Mouse (Mus musculus): Measurements from ENCODE around the gene Flna. TPM values are rescaled to one million over a fixed set of nuclear protein-coding genes. Genes with fewer than 3 reads are reported as not detected.

Flna gene
- 1,000 to 10,000 TPM; 1,644 to 1,676 TPM for total RNA-seq (2023)

DNA sequence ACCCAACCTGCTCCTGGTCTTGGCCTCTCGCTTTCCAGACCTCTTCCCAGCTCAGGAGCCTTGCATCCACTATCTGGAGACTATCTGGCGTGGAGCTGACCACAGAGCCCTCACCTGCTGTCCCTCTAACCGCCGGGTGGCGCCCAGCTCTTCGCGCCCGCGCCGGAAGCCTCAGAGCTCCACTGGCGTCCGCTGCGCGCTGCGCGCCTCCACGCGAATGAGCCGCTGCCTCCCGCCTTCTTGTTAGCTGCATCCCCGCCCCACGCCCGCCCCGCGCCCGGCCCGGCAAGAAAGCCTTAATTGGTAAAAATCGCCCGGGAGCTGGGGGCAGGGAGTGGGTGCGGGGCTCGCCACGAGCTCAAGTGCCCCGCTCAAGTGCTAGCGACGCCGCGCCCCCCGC is at the start of gene Flna:
Flna (minus strand) TSS at position 206 of the 400 bp plus-strand sequence.

DNA sequence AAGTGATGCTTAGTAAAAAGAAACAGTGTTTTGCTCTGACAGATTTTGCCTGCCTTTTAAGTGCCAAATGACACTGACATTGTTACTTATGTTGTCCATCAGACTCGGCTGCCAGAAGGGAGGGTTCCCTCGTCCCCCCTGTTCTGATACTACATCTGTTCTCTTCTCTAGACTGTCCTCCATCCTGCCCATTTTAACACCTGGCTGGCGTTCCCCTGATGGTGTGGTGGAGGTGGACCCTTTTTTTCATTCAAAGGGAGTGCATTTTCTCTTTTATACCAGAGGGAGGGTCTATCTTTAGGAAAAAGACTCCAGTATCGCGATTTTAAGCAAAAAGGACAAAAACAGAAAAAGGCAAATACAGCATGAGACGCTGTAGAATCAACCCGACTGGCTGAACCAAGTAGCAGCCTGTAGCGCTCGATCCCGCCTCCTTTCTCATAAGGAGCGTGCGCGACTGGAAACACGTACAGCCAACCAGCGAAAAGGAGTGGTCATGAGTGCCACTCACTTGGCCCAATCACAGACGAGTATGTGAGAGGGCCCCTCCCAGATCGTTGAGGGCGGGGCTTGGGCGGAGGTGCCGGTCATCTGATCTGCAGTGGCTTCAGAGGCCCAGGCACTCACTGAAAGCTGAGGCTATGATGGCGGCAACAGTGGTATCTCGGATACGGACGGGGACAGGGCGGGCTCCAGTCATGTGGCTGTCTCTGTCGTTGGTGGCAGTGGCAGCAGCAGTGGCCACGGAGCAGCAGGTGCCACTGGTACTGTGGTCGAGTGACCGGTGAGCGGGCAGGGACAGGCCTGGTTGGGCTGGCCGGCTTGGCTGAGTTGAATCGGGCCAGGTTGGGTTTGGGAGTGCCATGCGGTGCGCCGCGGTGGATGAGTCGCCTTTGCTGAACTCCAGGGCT is 47.2 kb upstream of the Flna start, which contains the start of gene Atp6ap1:
Atp6ap1 (plus strand) TSS at position 560 of the 911 bp plus-strand sequence.

DNA sequence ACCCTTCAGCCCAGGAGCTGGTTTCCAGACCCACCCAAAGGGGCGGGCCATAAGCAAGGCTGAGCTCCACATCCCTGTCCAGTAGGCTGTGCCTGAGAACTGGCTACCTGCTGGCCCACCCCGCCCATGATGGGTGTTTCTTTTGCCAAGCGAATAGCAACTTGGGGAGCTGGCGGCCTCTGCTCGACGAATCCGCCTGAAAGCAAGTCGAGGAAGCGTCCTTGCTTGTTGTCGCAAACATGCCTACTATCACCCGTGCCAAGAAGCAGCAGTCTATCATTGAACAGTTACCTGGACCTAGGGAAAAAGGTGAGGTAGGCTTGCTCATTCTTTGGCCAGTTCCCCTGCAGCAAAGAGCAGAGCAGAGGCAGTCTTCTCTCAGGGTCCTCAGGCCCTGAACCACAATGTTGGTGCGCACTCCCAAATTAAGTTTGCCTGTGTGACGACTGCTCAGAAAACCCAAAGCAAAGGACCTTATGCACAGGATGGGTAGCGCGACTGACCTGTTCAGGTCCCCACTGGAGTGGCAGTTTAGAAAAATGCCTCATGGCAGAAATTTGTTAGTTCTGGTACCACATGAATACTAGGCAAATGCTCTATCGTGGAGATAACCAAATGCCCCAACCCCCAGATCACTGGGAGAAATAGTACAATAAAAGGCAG is 32.2 kb upstream of the Flna start, which contains the start of the genes Taz and Dnase1l1:
Taz (plus strand) TSS at position 181 of the 663 bp plus-strand sequence.
Dnase1l1 (minus strand) TSS at position 606 of the 663 bp plus-strand sequence.

DNA sequence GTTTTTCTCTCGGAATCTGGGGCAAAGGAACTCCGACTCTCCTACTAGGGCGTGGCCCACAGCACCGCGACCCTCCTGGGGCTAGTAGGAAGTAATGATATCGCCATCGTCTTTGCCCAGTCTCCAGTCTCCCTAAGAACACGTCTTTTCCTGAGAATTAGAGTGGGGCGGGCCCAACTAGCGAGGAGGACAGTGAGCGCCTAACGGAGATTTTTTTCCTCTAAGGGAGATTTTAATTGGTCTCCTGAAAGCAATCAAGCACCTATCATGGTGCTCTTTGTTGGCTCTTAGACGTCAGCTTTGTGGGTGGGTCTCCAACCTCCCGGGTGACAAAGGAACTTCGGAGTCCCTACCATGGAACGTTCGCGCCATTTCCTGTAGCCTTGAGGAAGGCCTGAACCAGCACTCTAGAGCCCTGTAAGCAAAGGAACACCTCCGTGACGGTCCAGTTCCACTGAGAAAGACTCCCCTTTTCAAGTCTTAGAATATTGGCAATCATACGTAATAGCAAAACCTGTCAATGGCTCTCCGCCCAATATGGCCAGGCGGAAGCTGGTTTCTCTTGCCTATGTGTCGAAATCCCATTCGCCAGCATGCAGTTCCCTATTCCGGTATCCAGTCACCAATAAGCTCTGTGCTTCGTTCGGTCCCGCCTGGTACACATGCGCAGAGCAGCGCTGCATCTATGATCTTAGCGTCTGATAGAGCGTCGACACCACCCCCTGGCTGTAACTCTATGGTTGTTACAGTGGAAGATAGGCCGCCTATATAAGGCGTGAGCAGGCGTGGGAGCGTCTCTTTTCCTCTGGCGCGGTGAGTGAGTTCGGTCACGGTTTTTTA is 20.7 kb upstream of the Flna start, which contains the start of gene Rpl10:
Rpl10 (plus strand) TSS at position 751 of the 840 bp plus-strand sequence.

DNA sequence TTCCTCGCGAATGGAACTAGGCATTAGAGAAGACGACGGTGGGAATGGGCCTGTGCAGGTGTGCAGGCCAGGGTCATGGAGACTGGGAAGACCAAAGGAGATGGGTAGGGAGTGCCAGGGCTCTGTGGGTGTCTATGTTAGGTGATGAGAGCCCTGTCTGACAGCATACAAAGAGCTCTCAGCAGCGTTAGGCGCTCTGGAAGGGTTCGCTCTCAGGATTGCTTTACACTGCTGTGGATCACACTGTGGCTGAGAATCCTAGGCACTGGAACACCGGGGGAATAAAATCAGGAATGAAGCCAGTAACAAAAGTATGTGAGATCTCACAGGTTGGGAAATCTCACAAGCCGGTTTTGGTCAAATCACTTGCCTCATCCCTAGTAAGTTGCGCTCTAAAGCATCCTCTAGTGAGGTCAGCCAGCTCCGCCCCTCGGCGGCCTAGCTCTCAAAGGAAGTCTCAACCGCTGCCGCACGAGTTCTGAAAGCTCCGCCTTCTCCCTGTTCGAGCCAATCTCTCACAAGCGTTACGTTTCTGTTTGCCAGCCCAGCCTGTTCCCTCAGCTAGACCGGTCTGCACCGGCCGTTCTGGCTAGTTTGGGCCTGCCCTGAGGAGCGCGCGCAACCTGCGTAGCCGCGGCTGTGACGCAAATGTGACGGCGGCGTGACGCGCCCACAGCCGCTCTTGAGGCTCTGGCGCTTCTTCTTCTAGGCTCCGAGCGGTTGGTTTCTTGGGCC is 4.7 kb upstream of the Flna start, which contains the start of gene Emd:
Emd (plus strand) TSS at position 535 of the 735 bp plus-strand sequence.

DNA sequence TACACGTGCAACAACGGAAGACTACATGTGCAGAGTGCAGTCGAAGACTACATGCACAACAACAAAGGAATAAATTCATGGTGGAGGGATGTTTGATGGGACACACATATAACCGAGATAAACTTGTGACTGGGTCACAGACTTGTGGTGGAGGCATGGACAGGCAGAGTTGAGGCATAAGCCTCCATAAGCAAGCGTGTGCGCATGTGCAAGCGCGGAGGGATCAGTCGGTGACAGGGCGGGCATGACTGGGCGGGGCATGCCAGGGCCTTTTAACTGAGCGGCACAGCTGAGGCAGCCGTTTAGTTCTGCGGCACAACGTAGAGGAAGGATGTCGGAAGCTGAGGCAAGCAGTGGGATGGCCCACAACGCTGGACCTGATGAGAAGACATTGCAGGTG is 72.7 kb downstream of the Flna start, which contains the start of gene Tktl1:
Tktl1 (plus strand) TSS at position 301 of the 400 bp plus-strand sequence.

Other genes starting within 250 kb of the Flna start
- gene Irak1, start 225.9 kb downstream of the Flna start, total RNA-seq (2023), result 10 to 100 TPM; 63.0 to 75.4 TPM
- gene Opn1mw, start 122.4 kb downstream of the Flna start, total RNA-seq (2023), result not detected
- gene Mecp2, start 114.5 kb downstream of the Flna start, total RNA-seq (2023), result 10 to 100 TPM; 24.4 to 25.0 TPM
- not detected for gene Tex28, start 82.0 kb downstream of the Flna start, total RNA-seq (2023)
- gene Tktl1, start 72.6 kb downstream of the Flna start, total RNA-seq (2023), result not detected
- gene Emd, start 4.9 kb upstream of the Flna start, total RNA-seq (2023), result 10 to 100 TPM; 53.8 to 54.0 TPM
- 100 to 1,000 TPM; 337 to 345 TPM for gene Rpl10, start 21.0 kb upstream of the Flna start, total RNA-seq (2023)
- 10 to 100 TPM; 43.2 to 51.7 TPM for gene Taz, start 32.1 kb upstream of the Flna start, total RNA-seq (2023)
- gene Dnase1l1, start 32.5 kb upstream of the Flna start, total RNA-seq (2023), result 10 to 100 TPM; 27.9 to 33.7 TPM
- gene Atp6ap1, start 47.3 kb upstream of the Flna start, total RNA-seq (2023), result 100 to 1,000 TPM; 179 to 189 TPM
- gene Gdi1, start 55.2 kb upstream of the Flna start, total RNA-seq (2023), result 100 to 1,000 TPM; 194 to 246 TPM
- gene Fam50a, start 63.2 kb upstream of the Flna start, total RNA-seq (2023), result 10 to 100 TPM; 40.4 to 45.3 TPM
- under 1 TPM; 0.38 to 0.90 TPM for gene Plxna3, start 79.2 kb upstream of the Flna start, total RNA-seq (2023)
- gene Lage3, start 103.8 kb upstream of the Flna start, total RNA-seq (2023), result 10 to 100 TPM; 20.4 to 28.5 TPM
- 10 to 100 TPM; 20.0 to 27.4 TPM for gene Ubl4a, start 123.4 kb upstream of the Flna start, total RNA-seq (2023)
- 10 to 100 TPM; 17.6 to 19.3 TPM for gene Slc10a3, start 123.5 kb upstream of the Flna start, total RNA-seq (2023)
- 10 to 100 TPM; 10.4 to 12.5 TPM for gene Fam3a, start 143.5 kb upstream of the Flna start, total RNA-seq (2023)
- gene Ikbkg, start 143.5 kb upstream of the Flna start, total RNA-seq (2023), result 10 to 100 TPM; 27.9 to 32.9 TPM
- gene G6pdx, start 179.4 kb upstream of the Flna start, total RNA-seq (2023), result 100 to 1,000 TPM; 396 to 418 TPM
- not detected for gene Gm6880, start 231.6 kb upstream of the Flna start, total RNA-seq (2023)

All from neutrophil, adult 59 days (primary cell).